Mouse (Mus musculus): ENCODE data around the gene Ptger3. TPM values are rescaled to one million over a fixed set of nuclear protein-coding genes. Genes with fewer than 3 reads are reported as not detected.
A peak's percentile ranks its signal among the peaks of the same experiment; 100 is the strongest.

The Ptger3 gene
- total and polyA plus RNA-seq, 2 experiments, result 0.27 to 0.28 TPM

- Histone ChIP-seq H3K9ac (ENCODE audit: low read depth, low read length) (no peak overlapping the region), H3K27ac (replicated peaks; ENCODE audit: insufficient read depth, low read depth, low read length) (no peak overlapping the region), H3K79me2 (ENCODE audit: control insufficient read depth, insufficient read depth, low read length) (no peaks in the 10 kb centered on the region), H3K27me3 (ENCODE audit: control insufficient read depth, insufficient read depth, low read length) (peaks cover 14% of the 10 kb centered on the region), H3K4me1 (ENCODE audit: control insufficient read depth, insufficient read depth, low read length) (peaks cover 3% of the 10 kb centered on the region; the same call in 1 of the 2 replicates), H3K4me3 (ENCODE audit: insufficient read depth, low read depth, low read length) (peak overlapping the region; percentile 62; the same call in 1 of the 2 replicates), H3K36me3 (ENCODE audit: control insufficient read depth, insufficient read depth, low read length) (no peaks in the 10 kb centered on the region)
- TF ChIP-seq POLR2A (IDR thresholded peaks at IDR 0.05; ENCODE audit: extremely low read depth, insufficient read depth, low read length) (no peak), CTCF (IDR thresholded peaks at IDR 0.05; ENCODE audit: low read depth, low read length) (no peak)
- DNase-seq (ENCODE audit: extremely low read depth, low read depth, low spot score), result no peak
- WGBS, result 3% methylated on average over 34 of the region's 34 CpGs
Measured at GRCm38 (mm10) chr3:157567566-157568132, 957 bp downstream of the Ptger3 start.

- Histone ChIP-seq H3K79me2 (ENCODE audit: control insufficient read depth, insufficient read depth, low read length) (no peaks in the 10 kb centered on the region), H3K4me1 (ENCODE audit: control insufficient read depth, insufficient read depth, low read length) (peaks cover 1% of the 10 kb centered on the region; the same call in 1 of the 2 replicates), H3K27ac (replicated peaks; ENCODE audit: insufficient read depth, low read depth, low read length) (no peak overlapping the region), H3K36me3 (ENCODE audit: control insufficient read depth, insufficient read depth, low read length) (no peaks in the 10 kb centered on the region), H3K4me3 (ENCODE audit: insufficient read depth, low read depth, low read length) (no peak overlapping the region), H3K9ac (ENCODE audit: low read depth, low read length) (no peak overlapping the region), H3K27me3 (ENCODE audit: control insufficient read depth, insufficient read depth, low read length) (peaks cover 8% of the 10 kb centered on the region)
- WGBS, result 77% methylated on average over 6 of the region's 6 CpGs
- DNase-seq (ENCODE audit: extremely low read depth, low read depth, low spot score), result no peak
- TF ChIP-seq POLR2A (IDR thresholded peaks at IDR 0.05; ENCODE audit: extremely low read depth, insufficient read depth, low read length) (no peak), CTCF (IDR thresholded peaks at IDR 0.05; ENCODE audit: low read depth, low read length) (no peak)
Measured at GRCm38 (mm10) chr3:157572011-157572410, 5.3 kb downstream of the Ptger3 start.

- Histone ChIP-seq H3K4me1 (ENCODE audit: control insufficient read depth, insufficient read depth, low read length) (no peaks in the 10 kb centered on the region), H3K27ac (replicated peaks; ENCODE audit: insufficient read depth, low read depth, low read length) (no peak overlapping the region), H3K27me3 (ENCODE audit: control insufficient read depth, insufficient read depth, low read length) (no peaks in the 10 kb centered on the region), H3K79me2 (ENCODE audit: control insufficient read depth, insufficient read depth, low read length) (no peaks in the 10 kb centered on the region), H3K4me3 (ENCODE audit: insufficient read depth, low read depth, low read length) (no peak overlapping the region), H3K36me3 (ENCODE audit: control insufficient read depth, insufficient read depth, low read length) (no peaks in the 10 kb centered on the region), H3K9ac (ENCODE audit: low read depth, low read length) (no peak overlapping the region)
- TF ChIP-seq CTCF (IDR thresholded peaks at IDR 0.05; ENCODE audit: low read depth, low read length) (no peak), POLR2A (IDR thresholded peaks at IDR 0.05; ENCODE audit: extremely low read depth, insufficient read depth, low read length) (no peak)
- WGBS, result 67% methylated on average over 9 of the region's 9 CpGs
- DNase-seq (ENCODE audit: extremely low read depth, low read depth, low spot score), result no peak
Measured at GRCm38 (mm10) chr3:157575441-157576342, 9.0 kb downstream of the Ptger3 start.

GRCm38 (mm10) chr3:157576343-157576722 is 9.6 kb downstream of the Ptger3 start:
- 93% methylated on average over 1 of the region's 1 CpGs for WGBS
- no peaks in the 10 kb centered on the region for H3K36me3 ChIP-seq (ENCODE audit: control insufficient read depth, insufficient read depth, low read length)
- TF ChIP-seq CTCF (IDR thresholded peaks at IDR 0.05; ENCODE audit: low read depth, low read length), result no peak
- TF ChIP-seq POLR2A (IDR thresholded peaks at IDR 0.05; ENCODE audit: extremely low read depth, insufficient read depth, low read length), result no peak
- H3K79me2 ChIP-seq (ENCODE audit: control insufficient read depth, insufficient read depth, low read length), result no peaks in the 10 kb centered on the region
- no peak overlapping the region for H3K9ac ChIP-seq (ENCODE audit: low read depth, low read length)
- no peaks in the 10 kb centered on the region for H3K4me1 ChIP-seq (ENCODE audit: control insufficient read depth, insufficient read depth, low read length)
- H3K4me3 ChIP-seq (ENCODE audit: insufficient read depth, low read depth, low read length), result no peak overlapping the region
- DNase-seq (ENCODE audit: extremely low read depth, low read depth, low spot score), result no peak
- no peak overlapping the region for H3K27ac ChIP-seq (replicated peaks; ENCODE audit: insufficient read depth, low read depth, low read length)
- H3K27me3 ChIP-seq (ENCODE audit: control insufficient read depth, insufficient read depth, low read length), result no peaks in the 10 kb centered on the region

- H3K36me3 ChIP-seq (ENCODE audit: control insufficient read depth, insufficient read depth, low read length), result no peaks in the 10 kb centered on the region
- H3K79me2 ChIP-seq (ENCODE audit: control insufficient read depth, insufficient read depth, low read length), result no peaks in the 10 kb centered on the region
- H3K4me3 ChIP-seq (ENCODE audit: insufficient read depth, low read depth, low read length), result no peak overlapping the region
- no peak for TF ChIP-seq POLR2A (IDR thresholded peaks at IDR 0.05; ENCODE audit: extremely low read depth, insufficient read depth, low read length)
- TF ChIP-seq CTCF (IDR thresholded peaks at IDR 0.05; ENCODE audit: low read depth, low read length), result no peak
- WGBS, result 48% methylated on average over 1 of the region's 1 CpGs
- H3K27ac ChIP-seq (replicated peaks; ENCODE audit: insufficient read depth, low read depth, low read length), result no peak overlapping the region
- H3K9ac ChIP-seq (ENCODE audit: low read depth, low read length), result no peak overlapping the region
- H3K27me3 ChIP-seq (ENCODE audit: control insufficient read depth, insufficient read depth, low read length), result no peaks in the 10 kb centered on the region
- no peak for DNase-seq (ENCODE audit: extremely low read depth, low read depth, low spot score)
- H3K4me1 ChIP-seq (ENCODE audit: control insufficient read depth, insufficient read depth, low read length), result no peaks in the 10 kb centered on the region
Measured at GRCm38 (mm10) chr3:157576862-157577261, 10.2 kb downstream of the Ptger3 start.
